Comparison of ENCODE assay signal across 10 mouse cellular contexts in the genomic region with DNA sequence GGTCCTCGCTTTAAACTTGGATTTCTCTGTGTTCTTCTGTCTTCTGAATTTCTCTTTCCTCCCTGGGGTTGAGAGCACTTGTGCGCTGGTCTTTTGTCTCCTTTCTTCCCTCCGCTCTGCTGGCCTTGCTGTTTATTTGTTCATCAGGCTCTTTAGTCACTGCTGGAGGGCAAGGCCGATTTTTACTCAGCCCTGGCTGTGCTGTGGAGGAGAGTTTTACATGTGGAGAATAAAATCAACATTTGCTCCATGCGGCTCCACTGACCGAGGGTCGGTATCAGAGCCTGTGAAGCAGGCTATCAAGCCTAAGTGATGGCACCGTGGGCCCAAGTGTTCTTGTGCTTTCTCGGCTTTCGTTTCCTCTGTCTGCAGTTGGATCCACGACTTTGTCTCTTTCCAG. TPM values are rescaled to one million over a fixed set of nuclear protein-coding genes. Genes with fewer than 3 reads are reported as not detected.
DNase-seq lines count a peak whose midpoint lies in the region; ATAC-seq and TF ChIP-seq lines count a peak whose summit lies in the region.
"Had no signal": no experiment of that assay in that cellular context is flagged by ENCODE, and none has a peak within 500 bp of the region (broad histone marks: within the 10 kb centered on the region; RNA-seq: fewer than 3 reads in every experiment).

No protein-coding gene starts in this region.

- peak; percentile 45 for DNase-seq in heart, adult 11 months
- DNase-seq in heart, postnatal 14 days: no peak
- DNase-seq in cerebellum, adult 9-10 months: peak; percentile 48
- no peak for DNase-seq in ovary, postnatal 10 days (ENCODE audit: low spot score)
- no peak for DNase-seq in kidney, postnatal 36 days
- no peak for DNase-seq in thymus, adult 2 months
- DNase-seq: spleen, adult 18-20 months had no signal

- TF ChIP-seq POLR2A in thymus, adult 2 months (IDR thresholded peaks at IDR 0.05; ENCODE audit: control insufficient read depth, extremely low read depth, insufficient read depth, low read length, poor library complexity): no peak

- no peaks in the 10 kb centered on the region for H3K27me3 ChIP-seq in forebrain, embryonic 15.5 days
- H3K27me3 ChIP-seq in midbrain, embryonic 12.5 days: no peaks in the 10 kb centered on the region
- H3K27me3 ChIP-seq in thymus, adult 2 months (ENCODE audit: control insufficient read depth, insufficient read depth, low read length): no peaks in the 10 kb centered on the region
- H3K27me3 ChIP-seq: heart, embryonic 15.5 days had no signal

- H3K4me2 ChIP-seq in forebrain, embryonic 15.5 days (replicated peaks): peak overlapping the region; percentile 22
- H3K4me2 ChIP-seq in midbrain, embryonic 12.5 days (replicated peaks): peak overlapping the region; percentile 47
- H3K4me2 ChIP-seq: heart, embryonic 15.5 days had no signal

- peaks cover 26% of the 10 kb centered on the region for H3K4me1 ChIP-seq in forebrain, embryonic 15.5 days
- H3K4me1 ChIP-seq in midbrain, embryonic 12.5 days: peaks cover 20% of the 10 kb centered on the region
- H3K4me1 ChIP-seq in thymus, adult 2 months (replicated peaks; ENCODE audit: control insufficient read depth, insufficient read depth, low read length): no peaks in the 10 kb centered on the region
- H3K4me1 ChIP-seq: heart, embryonic 15.5 days had no signal

- 17% methylated on average over 11 of the region's 11 CpGs for WGBS in forebrain, embryonic 15.5 days
- WGBS in midbrain, embryonic 12.5 days: 21% methylated on average over 11 of the region's 11 CpGs
- 93% methylated on average over 11 of the region's 11 CpGs for WGBS in thymus, adult 2 months

- intact Hi-C loops in heart, postnatal 14 days (cut with DNase I): loop anchor here (10.0 kb wide), 1 partner anchor 113 kb away; no protein-coding TSS in a partner anchor

- peak overlapping the region; percentile 36 for H3K27ac ChIP-seq in forebrain, embryonic 15.5 days (replicated peaks)
- peak overlapping the region; percentile 87 for H3K27ac ChIP-seq in midbrain, embryonic 12.5 days (replicated peaks)
- no peak overlapping the region for H3K27ac ChIP-seq in thymus, adult 2 months (ENCODE audit: control insufficient read depth, insufficient read depth, low read length)
- H3K27ac ChIP-seq: heart, embryonic 15.5 days had no signal

- 0 out of 2 replicates have a peak overlapping the region, but pooled peaks have one; percentile 0 for H3K4me3 ChIP-seq in forebrain, embryonic 15.5 days
- peak overlapping the region; percentile 25; the same call in 1 of the 2 replicates for H3K4me3 ChIP-seq in midbrain, embryonic 12.5 days
- no peak overlapping the region for H3K4me3 ChIP-seq in thymus, adult 2 months (ENCODE audit: control insufficient read depth, insufficient read depth, low read length)
- H3K4me3 ChIP-seq: heart, embryonic 15.5 days had no signal

- no peaks in the 10 kb centered on the region for H3K9me3 ChIP-seq in forebrain, embryonic 15.5 days
- no peaks in the 10 kb centered on the region for H3K9me3 ChIP-seq in midbrain, embryonic 12.5 days
- H3K9me3 ChIP-seq: heart, embryonic 15.5 days had no signal

- no peak for TF ChIP-seq CTCF in thymus, adult 2 months (IDR thresholded peaks at IDR 0.05; ENCODE audit: borderline replicate concordance, control insufficient read depth, extremely low read depth, insufficient read depth, low read length, poor library complexity)

- peak overlapping the region; percentile 0; the same call in 1 of the 2 replicates for H3K9ac ChIP-seq in forebrain, embryonic 15.5 days (replicated peaks)
- peak overlapping the region; percentile 46 for H3K9ac ChIP-seq in midbrain, embryonic 12.5 days (replicated peaks)
- H3K9ac ChIP-seq: heart, embryonic 15.5 days had no signal

- no peaks in the 10 kb centered on the region for H3K36me3 ChIP-seq in forebrain, embryonic 15.5 days
- no peaks in the 10 kb centered on the region for H3K36me3 ChIP-seq in midbrain, embryonic 12.5 days
- H3K36me3 ChIP-seq in thymus, adult 2 months (ENCODE audit: control insufficient read depth, insufficient read depth, low read length): no peaks in the 10 kb centered on the region
- H3K36me3 ChIP-seq: heart, embryonic 15.5 days had no signal

- ATAC-seq in forebrain, embryonic 15.5 days (replicated peaks): peak; percentile 39; the same call in 1 of the 2 replicates
- peak; percentile 64 for ATAC-seq in midbrain, embryonic 12.5 days (ENCODE audit: low FRiP score, low read depth)

RNA-seq across cellular contexts. Expression of a gene that starts 13.4 kb away (rescaled TPM):
- total RNA-seq in heart, postnatal 14 days (2021): 10 to 100 TPM; 14.3 to 15.4 TPM
- 49.3 and 52.6 TPM in 2 replicates for polyA plus RNA-seq in forebrain, embryonic 15.5 days (2015; fragmentation: Nextera tagmentation; extraction: Ambion mirVana)
- polyA plus RNA-seq in midbrain, embryonic 12.5 days (2016; fragmentation: Nextera tagmentation; extraction: Ambion mirVana): 41.9 and 46.9 TPM in 2 replicates
- polyA plus RNA-seq in thymus, adult 2 months (2012; rRNA removed): 3.2 and 4.0 TPM in 2 replicates

RNA-seq across cellular contexts. Expression of a gene that starts 13.5 kb away (rescaled TPM):
- not detected for total RNA-seq in heart, postnatal 14 days (2021)
- polyA plus RNA-seq in forebrain, embryonic 15.5 days (2015; fragmentation: Nextera tagmentation; extraction: Ambion mirVana): 0.49 and 0.83 TPM in 2 replicates
- polyA plus RNA-seq in midbrain, embryonic 12.5 days (2016; fragmentation: Nextera tagmentation; extraction: Ambion mirVana): 3.4 and 4.7 TPM in 2 replicates
- 3.0 and 4.4 TPM in 2 replicates for polyA plus RNA-seq in thymus, adult 2 months (2012; rRNA removed)

Comparison
In these comparisons a context has a peak if more than half of its experiments do, and no peak if none do; other contexts are left out.
1. DNase-seq: peak in heart, adult 11 months (single experiment) and cerebellum, adult 9-10 months (single experiment); none in heart, postnatal 14 days (0 of 2), ovary, postnatal 10 days (single experiment), kidney, postnatal 36 days (0 of 2) and thymus, adult 2 months (single experiment).